Mouse (Mus musculus) right cerebral cortex, postnatal 10 days (tissue): Measurements from ENCODE around the gene Sulf2.

Experiments used
- DNase-seq, 2 experiments: peaks; one replicate each; pipeline ENCODE4 v3.0.0; 2021; ENCODE audit warnings: low spot score in 2 of 2

Sulf2 gene

GRCm38 (mm10) chr2:166059684-166060423, 95.6 kb downstream of the Sulf2 start:
- DNase-seq, result peak; percentile 66 to 69

DNA sequence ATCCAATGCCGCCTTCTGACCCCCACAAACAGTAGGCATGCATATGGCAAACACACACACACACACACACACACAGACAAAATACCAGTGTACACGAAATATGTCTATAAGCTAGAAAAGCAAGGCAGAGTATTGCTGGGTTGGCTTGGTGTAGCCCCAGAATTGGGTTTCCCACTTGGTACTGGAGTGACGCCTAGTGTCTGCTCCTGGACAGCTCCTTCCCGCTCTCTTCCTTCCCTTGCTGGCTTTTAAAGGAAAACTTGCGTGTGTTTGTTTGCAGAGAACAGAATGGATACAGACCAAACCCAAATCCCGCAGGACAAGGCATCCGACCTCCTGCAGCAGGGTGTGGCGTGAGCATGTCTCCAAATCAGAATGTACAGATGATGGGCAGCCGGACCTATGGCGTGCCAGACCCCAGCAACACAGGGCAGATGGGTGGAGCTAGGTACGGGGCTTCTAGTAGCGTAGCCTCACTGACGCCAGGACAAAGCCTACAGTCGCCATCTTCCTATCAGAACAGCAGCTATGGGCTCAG, 101.4 kb downstream of the Sulf2 start:
- DNase-seq, result no peak

- DNase-seq, result no peak
Measured at GRCm38 (mm10) chr2:166051966-166052365, 103.5 kb downstream of the Sulf2 start.

GRCm38 (mm10) chr2:166051421-166051820, 104.0 kb downstream of the Sulf2 start:
- DNase-seq, result no peak

DNA sequence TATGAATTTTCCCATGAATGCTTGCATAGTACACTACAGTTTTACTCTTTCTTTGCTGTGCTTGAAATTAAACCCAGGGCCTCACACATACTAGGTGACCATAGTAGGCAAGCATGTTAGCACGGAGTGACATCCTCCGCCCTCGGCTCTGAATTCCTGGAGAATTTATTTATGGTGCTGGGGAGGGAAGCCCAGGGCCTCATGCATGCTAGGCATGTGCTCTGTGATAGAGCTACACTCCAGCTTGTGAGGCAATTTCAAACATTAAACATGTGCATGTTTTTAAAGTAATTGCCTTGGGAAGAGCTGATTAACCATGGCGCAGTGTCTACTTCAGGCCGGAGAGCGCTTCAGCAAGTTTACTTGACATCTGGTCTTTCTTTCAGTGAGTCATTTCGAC, 106.6 kb downstream of the Sulf2 start:
- no peak for DNase-seq

GRCm38 (mm10) chr2:166047931-166048330, 107.5 kb downstream of the Sulf2 start:
- DNase-seq, result no peak

DNA sequence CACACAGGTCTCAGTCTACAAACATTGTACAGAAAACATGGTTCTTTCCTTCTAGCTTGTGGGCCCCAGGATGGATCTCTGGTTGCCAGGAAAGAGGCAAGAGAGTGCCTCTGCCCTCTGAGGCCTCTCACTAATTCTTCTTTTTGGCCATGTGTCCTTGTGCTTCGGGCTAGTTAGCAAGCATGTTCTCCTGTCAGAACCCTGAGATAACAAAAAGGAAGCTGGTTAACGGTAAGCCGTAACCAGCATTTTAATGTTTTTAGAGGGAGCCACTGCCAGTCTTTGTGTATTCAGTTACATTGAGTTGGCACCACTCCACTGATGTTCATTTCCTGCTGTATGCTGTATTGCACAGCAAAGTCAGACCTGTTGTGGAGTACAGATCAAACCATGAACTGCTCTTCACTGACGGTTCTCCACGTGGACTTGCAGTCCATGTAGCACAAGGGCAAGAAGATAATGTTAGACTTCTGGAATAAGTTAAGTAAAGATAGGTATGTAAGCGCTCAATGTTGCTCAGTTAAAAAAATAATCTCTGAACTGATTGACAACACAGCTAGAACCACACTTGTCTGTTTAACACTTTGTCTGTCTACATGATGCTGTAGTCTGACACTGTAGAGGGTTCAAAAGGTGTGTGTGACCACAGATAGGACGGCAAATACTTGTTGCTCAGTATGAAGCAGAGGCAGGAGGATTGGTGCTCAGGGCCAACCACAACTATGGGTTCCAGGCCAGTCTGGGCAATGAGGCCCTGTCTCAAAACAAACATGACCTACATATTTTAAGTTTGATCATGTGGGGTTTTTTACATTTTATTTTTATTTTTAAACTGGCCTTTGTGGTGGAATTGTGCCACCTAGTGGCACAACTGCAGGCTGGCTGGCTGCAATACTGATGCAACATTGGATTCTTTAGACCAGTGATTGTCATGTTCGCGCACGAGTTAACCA, 109.6 kb downstream of the Sulf2 start:
- DNase-seq, result no peak

DNA sequence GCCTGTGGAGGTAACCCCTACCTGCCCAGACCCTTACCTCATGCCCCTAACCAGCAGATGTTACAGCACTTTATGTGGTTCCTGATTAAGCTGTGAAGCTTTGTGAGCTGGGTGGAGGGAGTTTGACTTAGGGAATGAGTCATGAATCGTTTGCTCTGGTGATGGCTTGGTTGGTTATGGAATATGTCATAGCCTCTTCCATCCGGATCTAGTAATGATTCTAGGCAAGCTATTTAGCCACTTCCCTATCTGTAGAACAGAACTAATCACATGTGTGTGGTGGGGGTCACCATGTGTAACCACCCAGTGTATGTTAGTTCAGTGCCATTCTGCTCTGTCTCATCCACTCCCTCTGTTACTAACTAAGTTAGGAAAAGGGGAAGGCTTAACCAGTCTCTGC, 110.5 kb downstream of the Sulf2 start:
- DNase-seq, result no peak

DNA sequence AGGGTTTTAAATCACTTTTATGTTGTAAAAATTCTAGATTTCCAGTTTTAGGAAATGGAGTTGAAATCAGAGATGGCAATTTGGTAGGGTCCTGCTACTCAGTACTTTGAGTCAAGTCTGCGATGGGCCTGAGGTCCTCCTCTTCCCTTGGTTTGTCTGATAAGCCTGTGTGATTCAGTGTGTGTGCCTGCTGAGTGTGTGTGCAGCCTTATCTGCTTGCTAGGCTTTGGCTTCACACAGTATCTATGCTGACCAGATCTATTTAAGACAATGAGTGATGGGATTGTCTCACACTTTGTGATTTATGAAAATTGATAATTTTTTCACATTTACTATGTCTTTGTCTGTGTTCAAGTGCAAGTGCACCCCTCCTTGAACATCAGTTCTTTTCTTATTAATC, 112.9 kb downstream of the Sulf2 start:
- no peak for DNase-seq

DNA sequence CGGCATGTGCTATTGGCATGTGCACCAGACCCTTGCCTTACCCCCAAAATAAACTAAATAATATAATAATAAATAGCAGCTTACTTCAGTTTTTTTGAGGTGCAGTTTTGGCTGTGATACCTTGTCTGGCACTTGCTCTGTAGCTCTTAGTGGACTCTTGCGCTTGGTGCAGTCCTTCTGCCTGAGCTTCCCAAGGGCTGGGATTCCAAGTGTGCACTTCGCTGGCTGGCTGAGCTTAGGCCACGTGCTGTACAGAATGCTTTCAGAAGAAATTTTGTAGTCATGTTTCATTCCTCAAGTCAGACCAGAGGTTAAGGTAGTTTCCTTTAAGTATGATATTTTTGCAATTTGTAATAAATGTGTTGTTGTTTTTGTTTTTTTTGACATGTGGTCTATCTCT, 115.8 kb downstream of the Sulf2 start:
- no peak for DNase-seq

DNA sequence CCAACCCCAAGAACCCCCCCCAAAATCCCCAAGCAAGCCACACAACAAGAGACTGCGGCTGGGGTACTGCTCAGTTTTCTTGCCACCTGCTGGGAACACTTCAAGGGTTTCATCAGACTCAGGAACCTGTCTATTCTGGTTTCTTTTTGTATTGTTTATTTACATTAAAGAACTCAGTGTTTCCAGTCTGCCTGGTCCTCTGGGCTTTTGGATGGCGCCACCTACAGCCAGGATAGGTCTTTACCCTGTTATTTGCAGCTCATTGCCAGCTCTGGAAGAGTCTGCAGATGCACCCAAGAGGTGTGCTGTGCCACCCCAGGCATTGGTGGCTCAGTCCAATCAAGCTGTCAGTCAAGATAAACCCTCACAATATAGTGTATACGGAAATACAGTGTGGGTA, 119.7 kb downstream of the Sulf2 start:
- no peak for DNase-seq

GRCm38 (mm10) chr2:166034967-166035490, 120.4 kb downstream of the Sulf2 start:
- DNase-seq, result no peak

- DNase-seq, result no peak
Measured at GRCm38 (mm10) chr2:166032628-166033027, 122.8 kb downstream of the Sulf2 start.

- no peak for DNase-seq
Measured at GRCm38 (mm10) chr2:166031120-166031929, 124.1 kb downstream of the Sulf2 start.

DNA sequence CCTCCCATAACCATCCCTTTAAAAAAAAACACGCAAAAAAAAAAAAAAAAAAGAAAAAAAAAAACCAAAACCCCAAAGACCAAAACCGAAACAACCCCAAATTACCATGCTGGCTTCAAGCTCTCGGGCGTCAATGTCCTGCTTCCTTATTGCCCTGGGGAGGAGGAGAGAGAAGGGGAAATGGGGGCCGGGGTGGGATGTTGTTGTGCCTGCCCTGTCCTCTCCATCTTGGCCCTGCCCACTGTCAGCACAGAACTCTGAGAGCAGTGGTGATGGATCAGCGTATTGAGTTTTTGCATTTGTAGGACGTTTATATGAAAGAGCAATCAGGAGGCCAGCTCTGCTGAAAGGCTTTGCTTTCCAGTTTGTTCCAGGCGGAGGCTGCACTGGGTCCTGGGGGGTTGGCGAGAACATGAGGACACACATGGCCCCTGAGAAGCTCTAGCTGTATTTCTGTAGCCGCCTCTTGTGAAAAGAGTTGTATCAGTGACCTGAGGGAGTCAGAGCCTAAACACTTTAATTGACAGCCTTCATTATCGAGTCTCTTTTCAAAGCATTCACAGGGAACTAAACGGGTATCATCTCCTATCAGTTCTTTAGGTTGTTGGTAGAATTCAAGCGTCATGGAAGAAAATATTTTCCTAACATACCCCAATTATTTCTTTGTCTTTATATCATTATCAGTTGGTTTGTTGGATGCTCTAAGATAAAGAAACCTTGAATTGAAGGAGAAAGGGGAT, 125.0 kb downstream of the Sulf2 start:
- no peak for DNase-seq

- no peak for DNase-seq
Measured at GRCm38 (mm10) chr2:166029232-166029631, 126.2 kb downstream of the Sulf2 start.

- DNase-seq, result no peak
Measured at GRCm38 (mm10) chr2:166027834-166028233, 127.6 kb downstream of the Sulf2 start.

DNA sequence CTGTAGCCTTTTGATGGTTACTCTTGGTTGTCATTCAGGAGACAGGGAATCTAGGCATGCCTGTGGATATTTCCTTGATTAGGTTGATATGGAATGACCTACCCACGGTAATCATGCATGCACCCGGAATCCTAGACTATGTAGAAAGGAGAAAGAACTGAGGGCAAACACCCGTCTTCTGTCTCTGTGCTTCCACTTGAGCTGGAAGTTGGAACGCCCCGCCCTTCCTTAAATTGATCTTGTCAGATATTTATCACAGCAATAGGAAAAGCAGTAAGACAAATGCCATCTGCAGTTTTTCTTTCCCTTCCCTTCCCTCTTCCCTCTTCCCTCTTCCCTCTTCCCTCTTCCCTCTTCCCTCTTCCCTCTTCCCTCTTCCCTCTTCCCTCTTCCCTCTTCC, 129.5 kb downstream of the Sulf2 start:
- DNase-seq, result no peak

- no peak for DNase-seq
Measured at GRCm38 (mm10) chr2:166024621-166025020, 130.8 kb downstream of the Sulf2 start.

- no peak for DNase-seq
Measured at GRCm38 (mm10) chr2:166024079-166024478, 131.4 kb downstream of the Sulf2 start.
